Mouse (Mus musculus) heart, embryonic 10.5 days (tissue): ENCODE results near the gene Gm13941. TPM values are rescaled to one million over a fixed set of nuclear protein-coding genes. Genes with fewer than 3 reads are reported as not detected.

Experiments
- DNase-seq: peaks from one replicate; pipeline ENCODE4 v3.0.0-alpha.2; 2017; ENCODE audit warnings: low spot score
- H3K27ac ChIP-seq: fragments of 300-500 bp; sonication (generic); 2 replicates; pipeline ENCODE4 v1.5.1; 2016; ENCODE audit warnings: mild to moderate bottlenecking
- H3K27me3 ChIP-seq: fragments of 300-500 bp; sonication (generic); 2 replicates; pipeline ENCODE4 v1.6.1; 2016; ENCODE audit warnings: mild to moderate bottlenecking; ENCODE audit not compliant: poor library complexity, insufficient read depth, severe bottlenecking
- H3K36me3 ChIP-seq: fragments of 300-500 bp; sonication (generic); 2 replicates; pipeline ENCODE4 v1.6.1; 2016; ENCODE audit warnings: mild to moderate bottlenecking, moderate library complexity
- H3K4me1 ChIP-seq: fragments of 300-500 bp; sonication (generic); 2 replicates; pipeline ENCODE4 v1.6.1; 2016; ENCODE audit warnings: mild to moderate bottlenecking
- H3K4me3 ChIP-seq: fragments of 300-500 bp; sonication (generic); 2 replicates; pipeline ENCODE4 v1.5.1; 2016; ENCODE audit warnings: mild to moderate bottlenecking, moderate library complexity
- H3K9me3 ChIP-seq: fragments of 300-500 bp; sonication (generic); 2 replicates; pipeline ENCODE4 v1.6.1; 2016; ENCODE audit warnings: mild to moderate bottlenecking, moderate library complexity
- WGBS: fragments of 180-500 bp; shearing (Covaris S2); methylation state at CpG from one replicate; pipeline ENCODE4 v1.1.7; 2016; 5-methylcytosine and 5-hydroxymethylcytosine counted together
- polyA plus RNA-seq: library from polyadenylated mRNA; unstranded; fragments of >200 nt; fragmentation: Nextera tagmentation; extraction: Ambion mirVana; gene quantifications from 2 replicates; pipeline ENCODE4 v1.2.1, GENCODE M21; 2016

Gene Gm13941
- polyA plus RNA-seq, result not detected in 2 replicates

GRCm38 (mm10) chr2:111105882-111106281, at the start of gene Gm13941:
Gm13941 (minus strand) TSS chr2:111105982.
- DNase-seq, result no peak
- Histone ChIP-seq H3K9me3 (no peaks in the 10 kb centered on the region), H3K27me3 (no peaks in the 10 kb centered on the region), H3K4me3 (no peak within 1 kb of the TSS), H3K4me1 (no peaks in the 10 kb centered on the region), H3K36me3 (no peaks in the 10 kb centered on the region), H3K27ac (no peak within 1 kb of the TSS)

DNA sequence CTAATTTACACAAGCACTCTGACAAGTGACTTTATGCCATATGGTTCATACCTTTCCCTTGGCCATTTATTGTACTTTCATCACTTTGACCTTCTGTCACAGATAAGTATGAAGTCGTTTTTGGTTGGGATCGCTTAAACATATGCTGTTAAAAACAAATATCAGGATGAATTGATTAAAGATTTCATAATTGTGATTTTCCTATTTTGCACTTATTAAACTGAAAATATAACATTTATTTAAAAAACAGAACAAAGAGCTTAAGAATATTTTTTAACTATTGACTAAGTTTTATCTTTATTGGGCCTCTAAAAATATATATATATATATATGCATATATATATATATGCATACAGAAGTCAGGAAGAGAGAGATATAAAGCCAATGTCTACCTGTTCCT, 47.1 kb upstream of the Gm13941 start, which contains the start of gene Gm15130:
TSS of gene Gm15130 (minus strand) at position 101 of the 400 bp plus-strand sequence.
- Histone ChIP-seq H3K4me3 (no peak within 1 kb of the TSS), H3K27me3 (no peaks in the 10 kb centered on the region), H3K36me3 (no peaks in the 10 kb centered on the region), H3K27ac (no peak within 1 kb of the TSS), H3K9me3 (no peaks in the 10 kb centered on the region), H3K4me1 (no peaks in the 10 kb centered on the region)
- 76% methylated on average over 2 of the region's 2 CpGs for whole genome bisulfite sequencing
- no peak for DNase-seq

DNA sequence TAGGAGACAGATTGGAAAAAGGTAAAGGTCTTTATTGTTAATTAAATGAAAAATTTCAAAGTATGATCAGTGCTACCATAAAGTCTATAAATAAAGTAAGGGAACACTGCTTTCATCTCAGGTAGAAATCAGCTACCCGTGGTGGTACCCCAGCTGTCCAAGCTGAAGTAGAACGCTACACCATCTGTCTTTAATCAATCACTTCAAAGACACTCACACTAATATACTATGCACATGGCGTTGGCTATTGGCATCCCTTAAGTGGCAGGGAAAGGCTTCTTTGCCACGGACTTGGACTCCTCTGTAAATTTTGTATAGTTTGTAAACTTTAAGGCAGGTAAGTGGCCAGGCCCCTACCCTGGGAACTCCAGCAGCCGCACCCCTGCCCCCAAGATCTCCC, 30.0 kb upstream of the Gm13941 start:
- Histone ChIP-seq H3K4me1 (no peaks in the 10 kb centered on the region), H3K27ac (no peak overlapping the region), H3K36me3 (no peaks in the 10 kb centered on the region), H3K4me3 (no peak overlapping the region), H3K27me3 (no peaks in the 10 kb centered on the region), H3K9me3 (no peaks in the 10 kb centered on the region)
- no peak for DNase-seq
- WGBS, result 62% methylated on average over 5 of the region's 5 CpGs

DNA sequence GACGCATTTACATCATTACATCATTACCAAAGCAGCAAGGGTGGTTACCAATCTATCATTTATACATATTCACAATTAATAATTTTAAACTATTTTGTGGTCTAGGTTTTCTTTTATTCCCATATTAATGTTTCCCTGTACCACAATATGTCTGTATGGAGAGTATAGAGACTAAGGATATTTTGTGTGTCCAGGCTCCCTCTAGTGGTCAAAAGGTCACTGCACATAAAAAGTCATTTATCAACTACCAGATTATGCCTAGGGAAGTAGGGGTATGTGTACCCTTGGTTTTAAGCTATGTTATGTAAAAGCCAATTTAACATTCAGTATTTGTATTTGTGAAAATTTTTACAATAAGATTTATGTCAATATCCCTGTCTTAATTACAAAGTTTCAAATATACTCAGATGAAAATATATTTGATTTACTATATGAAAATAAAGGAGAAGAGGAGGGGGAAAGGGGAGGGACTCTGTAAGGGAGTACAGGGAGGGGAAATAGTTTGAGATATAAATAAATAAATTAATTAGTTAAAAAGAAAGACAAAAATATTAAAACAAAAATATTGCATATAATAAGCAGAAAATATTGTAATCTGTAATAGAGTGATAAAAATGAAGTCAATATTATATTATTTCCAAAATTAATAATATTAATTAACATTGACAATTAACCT, 47.1 kb downstream of the Gm13941 start:
- no peaks in the 10 kb centered on the region for H3K36me3 ChIP-seq
- H3K4me1 ChIP-seq, result no peaks in the 10 kb centered on the region
- H3K9me3 ChIP-seq, result no peaks in the 10 kb centered on the region
- no peak overlapping the region for H3K27ac ChIP-seq
- no peak overlapping the region for H3K4me3 ChIP-seq
- no peaks in the 10 kb centered on the region for H3K27me3 ChIP-seq
- no peak for DNase-seq
- 93% methylated on average over 1 of the region's 1 CpGs for WGBS

Other genes with a start within 250 kb of the Gm13941 start
- 0.55 and 0.80 TPM in 2 replicates for gene Ano3, start 155.1 kb downstream of the Gm13941 start, polyA plus RNA-seq
- not detected in 2 replicates for gene Gm15130, start 47.0 kb upstream of the Gm13941 start, polyA plus RNA-seq
- not detected in 2 replicates for gene 4930430A15Rik, start 123.6 kb upstream of the Gm13941 start, polyA plus RNA-seq
- gene Olfr1275, start 129.3 kb upstream of the Gm13941 start, polyA plus RNA-seq, result not detected in 2 replicates
- gene Olfr1276, start 148.5 kb upstream of the Gm13941 start, polyA plus RNA-seq, result not detected in 2 replicates
- not detected in 2 replicates for gene Olfr1277, start 168.1 kb upstream of the Gm13941 start, polyA plus RNA-seq
- not detected in 2 replicates for gene Olfr1278, start 184.2 kb upstream of the Gm13941 start, polyA plus RNA-seq
- gene Olfr1279, start 194.7 kb upstream of the Gm13941 start, polyA plus RNA-seq, result 0.04 TPM in 1 of 2 replicates, not detected in the other
- gene Olfr1280, start 208.0 kb upstream of the Gm13941 start, polyA plus RNA-seq, result not detected in 2 replicates
- not detected in 2 replicates for gene Olfr1281, start 220.5 kb upstream of the Gm13941 start, polyA plus RNA-seq
- not detected in 2 replicates for gene Olfr1282, start 230.1 kb upstream of the Gm13941 start, polyA plus RNA-seq